Mouse (Mus musculus): ENCODE results near the gene Opcml. TPM values are rescaled to one million over a fixed set of nuclear protein-coding genes. Genes with fewer than 3 reads are reported as not detected.

Gene Opcml
- total RNA-seq, 4 experiments from 2014 or later = 0.80 to 2.2 (median 1.8) TPM

Small RNA genes lying within 50 kb of the gene (microRNA-seq; reads per million reads assigned to microRNA genes)
- gene Gm44316 = 0 reads per million in 2 experiments
